Mouse (Mus musculus): ENCODE measurements at regions not wholly inside any gene's neighbourhood (a gene's known extent, or its start where the extent isn't known, plus 50 kb on each side); places are given as distances from the start of the nearest gene placed in this dataset.
"Not testable (repeated sequence)": the region's sequence is repeated elsewhere in the genome, so short reads cannot be mapped to it uniquely, and the experiment has no call there.

GRCm38 (mm10) chr4:7246828-7247227 is 992.0 kb downstream of the Car8 start:
- no peak for DNase-seq (ENCODE audit: extremely low read depth, low read depth, low spot score)

GRCm38 (mm10) chr4:7245653-7246052 is 993.2 kb downstream of the Car8 start:
- DNase-seq (ENCODE audit: extremely low read depth, low read depth, low spot score): no peak

GRCm38 (mm10) chr4:7237848-7238247 is 1001.0 kb downstream of the Car8 start:
- DNase-seq (ENCODE audit: extremely low read depth, low read depth, low spot score): no peak

GRCm38 (mm10) chr4:7234537-7234936 is 1004.3 kb downstream of the Car8 start:
- not testable (repeated sequence) for DNase-seq (ENCODE audit: extremely low read depth, low read depth, low spot score)

- no peak for DNase-seq (ENCODE audit: extremely low read depth, low read depth, low spot score)
Measured at GRCm38 (mm10) chr4:7228980-7229379, 1009.9 kb downstream of the Car8 start.

GRCm38 (mm10) chr4:7222922-7223321 is 1015.9 kb downstream of the Car8 start:
- no peak for DNase-seq (ENCODE audit: extremely low read depth, low read depth, low spot score)

GRCm38 (mm10) chr4:7220426-7220825 is 1018.4 kb downstream of the Car8 start:
- no peak for DNase-seq (ENCODE audit: extremely low read depth, low read depth, low spot score)

- no peak for DNase-seq (ENCODE audit: extremely low read depth, low read depth, low spot score)
Measured at GRCm38 (mm10) chr4:7215048-7216030, 1023.5 kb downstream of the Car8 start.

- DNase-seq (ENCODE audit: extremely low read depth, low read depth, low spot score): no peak
Measured at GRCm38 (mm10) chr4:7206987-7207386, 1031.9 kb downstream of the Car8 start.

GRCm38 (mm10) chr4:7201816-7202215 is 1037.0 kb downstream of the Car8 start:
- no peak for DNase-seq (ENCODE audit: extremely low read depth, low read depth, low spot score)

GRCm38 (mm10) chr4:7199941-7200340 is 1038.9 kb downstream of the Car8 start:
- DNase-seq (ENCODE audit: extremely low read depth, low read depth, low spot score): no peak

- no peak for DNase-seq (ENCODE audit: extremely low read depth, low read depth, low spot score)
Measured at GRCm38 (mm10) chr4:7199052-7199451, 1039.8 kb downstream of the Car8 start.

GRCm38 (mm10) chr4:7196570-7196969 is 1042.3 kb downstream of the Car8 start:
- DNase-seq (ENCODE audit: extremely low read depth, low read depth, low spot score): no peak

- DNase-seq (ENCODE audit: extremely low read depth, low read depth, low spot score): no peak
Measured at GRCm38 (mm10) chr4:7195619-7196018, 1043.2 kb downstream of the Car8 start.

GRCm38 (mm10) chr4:7191912-7192311 is 1046.9 kb downstream of the Car8 start:
- no peak for DNase-seq (ENCODE audit: extremely low read depth, low read depth, low spot score)

GRCm38 (mm10) chr4:7191228-7191627 is 1047.6 kb downstream of the Car8 start:
- DNase-seq (ENCODE audit: extremely low read depth, low read depth, low spot score): no peak

GRCm38 (mm10) chr4:7175030-7175429 is 1063.8 kb downstream of the Car8 start:
- no peak for DNase-seq (ENCODE audit: extremely low read depth, low read depth, low spot score)

- DNase-seq (ENCODE audit: extremely low read depth, low read depth, low spot score): no peak
Measured at GRCm38 (mm10) chr4:7172528-7173306, 1066.1 kb downstream of the Car8 start.

GRCm38 (mm10) chr4:7171637-7172417 is 1067.0 kb downstream of the Car8 start:
- DNase-seq (ENCODE audit: extremely low read depth, low read depth, low spot score): no peak

- DNase-seq (ENCODE audit: extremely low read depth, low read depth, low spot score): no peak
Measured at GRCm38 (mm10) chr4:7161411-7161810, 1077.4 kb downstream of the Car8 start.

- no peak for DNase-seq (ENCODE audit: extremely low read depth, low read depth, low spot score)
Measured at GRCm38 (mm10) chr4:7157883-7158282, 1081.0 kb downstream of the Car8 start.
